Mouse (Mus musculus): Measurements from ENCODE around the gene Tsen34. TPM values are rescaled to one million over a fixed set of nuclear protein-coding genes. Genes with fewer than 3 reads are reported as not detected.

The Tsen34 gene
- 277 and 290 TPM in 2 replicates for polyA plus RNA-seq (2014; fragmentation: Nextera tagmentation; extraction: Ambion mirVana)

DNA sequence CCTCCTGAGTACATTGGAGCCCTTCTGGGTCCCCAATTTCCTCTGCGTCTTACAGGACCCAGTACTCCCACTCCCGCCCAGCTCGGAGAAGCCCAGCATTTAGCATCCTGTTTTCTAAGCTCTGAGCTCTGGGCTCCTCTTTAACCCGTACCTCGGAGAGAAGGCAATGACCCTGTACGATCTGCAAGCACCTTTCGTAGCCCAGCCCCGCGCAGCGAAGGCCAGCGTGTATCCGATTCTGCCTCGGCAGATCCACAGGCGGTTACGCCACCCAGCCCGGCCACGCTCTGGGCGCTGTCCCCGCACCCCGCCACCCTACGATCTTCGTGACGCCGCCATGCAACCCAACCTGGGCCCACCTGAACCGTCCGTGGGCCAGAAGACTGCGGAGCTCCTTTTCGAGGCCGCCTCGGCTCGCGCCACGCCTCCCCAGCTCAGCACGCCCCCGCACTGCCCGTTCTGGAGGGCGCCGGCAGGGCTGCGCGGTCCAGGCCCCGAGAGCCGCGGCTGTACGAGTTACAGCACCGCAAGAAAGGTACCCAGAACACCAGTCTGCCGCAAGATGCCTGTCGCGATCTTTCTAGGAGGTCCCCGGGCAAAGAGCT is at the start of gene Tsen34:
TSS of gene Tsen34 (plus strand) at position 482 of the 605 bp plus-strand sequence.
- Histone ChIP-seq H3K9ac (peak within 1 kb of the TSS; percentile 88), H3K9me3 (ENCODE audit: low read depth, low read length) (no peaks in the 10 kb centered on the region), H3K27me3 (ENCODE audit: insufficient read depth, low read length) (no peaks in the 10 kb centered on the region), H3K27ac (ENCODE audit: low read depth) (peak within 1 kb of the TSS; percentile 98), H3K4me1 (ENCODE audit: insufficient read depth) (peaks cover 3% of the 10 kb centered on the region; the same call in 1 of the 2 replicates), H3K36me3 (ENCODE audit: insufficient read depth) (peaks cover 39% of the 10 kb centered on the region), H3K4me3 (ENCODE audit: low read depth, low read length) (peak within 1 kb of the TSS; percentile 79), H3K4me2 (peak within 1 kb of the TSS; percentile 82)
- peak; percentile 1; the same call in 1 of the 2 replicates for TF ChIP-seq CTCF (IDR thresholded peaks at IDR 0.05; ENCODE audit: low read depth)
- ATAC-seq (ENCODE audit: insufficient read depth) (peak; percentile 62), DNase-seq (peak; percentile 42)
- WGBS: under 1% methylated on average over 47 of the region's 49 CpGs

- Histone ChIP-seq H3K4me3 (ENCODE audit: low read depth, low read length) (no peak overlapping the region), H3K36me3 (ENCODE audit: insufficient read depth) (peaks cover 38% of the 10 kb centered on the region), H3K27ac (ENCODE audit: low read depth) (no peak overlapping the region), H3K9ac (no peak overlapping the region), H3K27me3 (ENCODE audit: insufficient read depth, low read length) (no peaks in the 10 kb centered on the region), H3K4me1 (ENCODE audit: insufficient read depth) (peaks cover 15% of the 10 kb centered on the region), H3K4me2 (peak overlapping the region; percentile 69; the same call in 1 of the 2 replicates), H3K9me3 (ENCODE audit: low read depth, low read length) (no peaks in the 10 kb centered on the region)
- ATAC-seq (ENCODE audit: insufficient read depth) (no peak), DNase-seq (no peak)
- 64% methylated on average over 5 of the region's 5 CpGs for WGBS
- TF ChIP-seq CTCF (IDR thresholded peaks at IDR 0.05; ENCODE audit: low read depth): no peak
These were observed 49.3 kb upstream of the Tsen34 start for GRCm38 (mm10) chr7:3643412-3643811.

DNA sequence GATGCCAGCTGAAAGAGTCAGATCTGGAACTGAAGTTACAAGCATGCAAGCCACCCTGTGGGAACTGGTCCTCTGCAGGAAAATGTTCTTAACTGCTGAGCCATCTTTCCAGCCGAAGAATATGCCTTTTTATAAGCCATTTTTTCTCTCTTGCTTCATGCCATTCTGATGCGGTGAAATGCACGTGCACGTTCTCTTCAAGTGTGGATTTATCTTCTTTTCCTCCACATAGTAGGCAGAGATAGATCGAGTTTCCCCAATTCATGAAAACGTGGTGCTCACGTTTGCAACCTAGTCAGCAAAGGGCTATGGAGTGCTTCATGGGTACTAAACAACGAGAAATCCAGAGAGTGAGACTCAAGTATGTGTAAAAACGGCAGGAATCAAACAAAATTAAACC is 48.8 kb upstream of the Tsen34 start:
- Histone ChIP-seq H3K9ac (no peak overlapping the region), H3K27ac (ENCODE audit: low read depth) (0 out of 2 replicates have a peak overlapping the region, but pooled peaks have one; percentile 4)
- TF ChIP-seq CTCF (IDR thresholded peaks at IDR 0.05; ENCODE audit: low read depth): no peak

DNA sequence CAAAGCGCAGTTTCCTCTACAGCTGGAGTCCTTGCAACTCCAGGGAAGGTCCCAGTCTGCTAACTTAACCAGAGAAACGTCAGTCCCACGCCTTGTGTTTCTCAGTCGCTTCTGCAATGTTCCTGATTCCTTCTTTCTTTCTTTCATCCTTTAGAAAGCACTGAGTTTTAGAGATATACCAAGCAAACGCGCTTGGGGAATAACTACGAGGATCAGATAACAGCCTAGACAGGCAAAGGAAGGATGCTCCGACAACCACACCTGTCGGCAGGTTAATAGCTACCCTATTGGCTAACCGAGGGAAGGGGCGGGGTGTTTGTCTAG is 48.4 kb upstream of the Tsen34 start:
- DNase-seq (no peak), ATAC-seq (ENCODE audit: insufficient read depth) (no peak; the same call in 1 of the 2 replicates)
- WGBS: 1% methylated on average over 11 of the region's 11 CpGs
- Histone ChIP-seq H3K4me1 (ENCODE audit: insufficient read depth) (peaks cover 15% of the 10 kb centered on the region), H3K27me3 (ENCODE audit: insufficient read depth, low read length) (no peaks in the 10 kb centered on the region), H3K27ac (ENCODE audit: low read depth) (peak overlapping the region; percentile 19; the same call in 1 of the 2 replicates), H3K4me2 (peak overlapping the region; percentile 69), H3K9me3 (ENCODE audit: low read depth, low read length) (no peaks in the 10 kb centered on the region), H3K36me3 (ENCODE audit: insufficient read depth) (peaks cover 32% of the 10 kb centered on the region), H3K4me3 (ENCODE audit: low read depth, low read length) (peak overlapping the region; percentile 99), H3K9ac (no peak overlapping the region)
- TF ChIP-seq CTCF (IDR thresholded peaks at IDR 0.05; ENCODE audit: low read depth): no peak

More for the DNA sequence above, 48.8 kb upstream of the Tsen34 start:
- H3K27me3 ChIP-seq (ENCODE audit: insufficient read depth, low read length): no peaks in the 10 kb centered on the region
- H3K9me3 ChIP-seq (ENCODE audit: low read depth, low read length): no peaks in the 10 kb centered on the region
- 24% methylated on average over 9 of the region's 9 CpGs for WGBS
- H3K36me3 ChIP-seq (ENCODE audit: insufficient read depth): peaks cover 36% of the 10 kb centered on the region
- peak overlapping the region; percentile 69 for H3K4me2 ChIP-seq
- peaks cover 15% of the 10 kb centered on the region for H3K4me1 ChIP-seq (ENCODE audit: insufficient read depth)
- DNase-seq (no peak), ATAC-seq (ENCODE audit: insufficient read depth) (no peak)
- H3K4me3 ChIP-seq (ENCODE audit: low read depth, low read length): peak overlapping the region; percentile 99

DNA sequence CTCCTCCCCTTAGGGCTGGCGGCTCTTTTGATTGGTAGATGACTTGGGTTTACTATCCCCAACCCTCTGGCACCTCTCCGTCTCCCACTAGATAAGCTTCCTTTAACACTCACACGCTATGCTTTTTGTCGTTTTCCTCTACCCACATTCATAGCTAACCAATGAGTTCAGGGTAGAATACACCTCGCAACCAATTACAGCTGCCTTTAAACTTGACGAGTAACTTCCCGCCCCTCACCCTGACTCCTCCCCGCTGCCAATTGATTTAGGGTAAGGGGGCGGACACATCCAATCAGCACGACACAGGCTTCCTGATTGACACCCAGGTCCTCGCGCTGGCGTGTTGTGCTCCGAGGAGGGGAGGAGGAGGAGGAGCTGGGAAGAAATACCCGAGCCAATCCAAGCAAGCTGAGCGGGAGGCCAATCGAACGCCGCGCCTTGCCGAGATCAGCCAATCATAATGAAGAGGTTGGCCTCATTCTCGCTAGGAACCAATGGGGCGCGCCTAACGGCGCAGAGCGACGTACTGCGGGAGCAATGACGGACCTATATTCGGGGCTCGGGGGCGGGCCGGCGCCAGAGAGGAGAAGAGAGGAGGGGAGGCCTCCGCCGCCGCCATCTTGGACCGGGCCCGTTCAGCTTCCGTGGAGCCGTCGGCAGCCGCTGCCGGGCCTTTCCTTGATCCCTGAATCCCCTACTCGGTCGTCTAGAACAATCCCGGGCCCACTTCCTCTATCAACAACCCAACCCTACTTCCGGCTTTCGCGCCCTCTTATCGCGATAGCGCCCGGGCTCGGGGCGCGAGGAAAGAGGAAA is 47.8 kb upstream of the Tsen34 start, which contains the start of gene Cnot3:
TSS of gene Cnot3 (plus strand) at position 597 of the 816 bp plus-strand sequence.
- 1% methylated on average over 53 of the region's 58 CpGs for WGBS
- Histone ChIP-seq H3K36me3 (ENCODE audit: insufficient read depth) (peaks cover 31% of the 10 kb centered on the region), H3K9me3 (ENCODE audit: low read depth, low read length) (no peaks in the 10 kb centered on the region), H3K27me3 (ENCODE audit: insufficient read depth, low read length) (no peaks in the 10 kb centered on the region), H3K4me1 (ENCODE audit: insufficient read depth) (peaks cover 15% of the 10 kb centered on the region), H3K27ac (ENCODE audit: low read depth) (peak within 1 kb of the TSS; percentile 99), H3K9ac (peak within 1 kb of the TSS; percentile 99), H3K4me3 (ENCODE audit: low read depth, low read length) (peak within 1 kb of the TSS; percentile 99), H3K4me2 (peak within 1 kb of the TSS; percentile 83)
- TF ChIP-seq CTCF (IDR thresholded peaks at IDR 0.05; ENCODE audit: low read depth): no peak
- ATAC-seq (ENCODE audit: insufficient read depth) (peak; percentile 98), DNase-seq (peak; percentile 99)

DNA sequence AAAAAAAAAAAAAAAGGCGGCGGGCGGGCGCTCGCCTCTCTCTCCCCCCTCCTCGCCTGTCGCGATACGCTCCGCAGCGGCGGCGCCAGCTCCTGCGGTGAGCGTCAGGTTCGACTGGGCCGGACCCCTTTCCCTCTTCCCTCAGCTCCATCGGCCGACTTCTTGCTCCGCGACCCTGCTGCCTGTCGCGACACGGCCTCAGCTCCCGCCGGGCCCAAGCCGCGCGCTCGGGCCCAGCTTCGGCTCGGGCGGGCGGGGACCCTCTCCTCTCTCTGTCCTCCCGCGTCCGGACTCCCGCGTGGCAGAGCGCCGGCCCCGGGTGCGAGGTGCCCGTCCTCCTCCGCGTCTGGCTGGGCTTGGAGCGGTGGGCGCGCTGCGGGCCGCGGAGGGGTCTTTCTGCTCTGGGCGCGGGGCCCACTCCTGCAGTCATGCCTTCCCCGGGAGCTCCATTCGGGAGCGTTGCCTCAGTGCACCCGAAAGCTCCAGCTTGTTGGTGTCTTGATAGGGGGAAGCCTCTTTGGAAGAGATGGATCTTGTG is 47.1 kb upstream of the Tsen34 start:
- peak overlapping the region; percentile 83 for H3K4me2 ChIP-seq
- H3K4me1 ChIP-seq (ENCODE audit: insufficient read depth): peaks cover 15% of the 10 kb centered on the region
- ATAC-seq (ENCODE audit: insufficient read depth) (peak; percentile 1; the same call in 1 of the 2 replicates), DNase-seq (no peak)
- no peaks in the 10 kb centered on the region for H3K9me3 ChIP-seq (ENCODE audit: low read depth, low read length)
- peak overlapping the region; percentile 99 for H3K4me3 ChIP-seq (ENCODE audit: low read depth, low read length)
- WGBS: 0% methylated on average over 34 of the region's 58 CpGs
- TF ChIP-seq CTCF (IDR thresholded peaks at IDR 0.05; ENCODE audit: low read depth): no peak
- H3K27me3 ChIP-seq (ENCODE audit: insufficient read depth, low read length): no peaks in the 10 kb centered on the region
- peak overlapping the region; percentile 99 for H3K9ac ChIP-seq
- peaks cover 31% of the 10 kb centered on the region for H3K36me3 ChIP-seq (ENCODE audit: insufficient read depth)
- H3K27ac ChIP-seq (ENCODE audit: low read depth): peak overlapping the region; percentile 99

DNA sequence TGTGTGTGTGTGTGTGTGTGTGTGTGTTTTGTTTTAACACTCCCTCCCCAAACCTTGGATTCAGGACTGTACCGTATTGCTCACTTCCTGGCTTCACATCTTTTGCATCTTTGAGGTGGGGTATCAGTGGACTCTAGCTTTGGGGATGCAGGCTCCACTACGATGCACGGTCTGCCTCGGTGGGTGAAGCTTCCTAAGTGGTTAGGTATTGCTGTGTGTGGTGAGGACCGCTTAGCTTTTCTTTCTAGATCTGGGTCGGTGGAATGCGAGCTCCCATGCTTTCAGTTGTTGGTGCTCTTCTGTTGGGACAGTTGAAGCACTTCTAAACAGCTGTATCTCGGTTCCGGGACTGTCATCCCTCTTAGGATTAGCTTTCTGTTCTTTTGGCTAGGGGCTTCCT is 46.5 kb upstream of the Tsen34 start:
- WGBS: 9% methylated on average over 9 of the region's 9 CpGs
- peaks cover 31% of the 10 kb centered on the region for H3K36me3 ChIP-seq (ENCODE audit: insufficient read depth)
- DNase-seq: peak; percentile 15

More for the DNA sequence above, 46.5 kb upstream of the Tsen34 start:
- no peak for TF ChIP-seq CTCF (IDR thresholded peaks at IDR 0.05; ENCODE audit: low read depth)
- H3K27me3 ChIP-seq (ENCODE audit: insufficient read depth, low read length): no peaks in the 10 kb centered on the region
- H3K27ac ChIP-seq (ENCODE audit: low read depth): no peak overlapping the region
- peak overlapping the region; percentile 99 for H3K9ac ChIP-seq
- H3K4me3 ChIP-seq (ENCODE audit: low read depth, low read length): peak overlapping the region; percentile 99
- H3K4me2 ChIP-seq: peak overlapping the region; percentile 83
- no peaks in the 10 kb centered on the region for H3K9me3 ChIP-seq (ENCODE audit: low read depth, low read length)
- ATAC-seq (ENCODE audit: insufficient read depth): no peak
- peaks cover 15% of the 10 kb centered on the region for H3K4me1 ChIP-seq (ENCODE audit: insufficient read depth)
